ENCODE assay signal across 23 mouse cellular contexts in genomic region chr6:115945633-115946032, GRCm38 (mm10). TPM values are rescaled to one million over a fixed set of nuclear protein-coding genes. Genes with fewer than 3 reads are reported as not detected.
"Had no signal": no experiment of that assay in that cellular context is flagged by ENCODE, and none has a peak within 500 bp of the region (broad histone marks: within the 10 kb centered on the region; RNA-seq: fewer than 3 reads in every experiment).

No protein-coding gene starts in this region.

- ATAC-seq: liver, embryonic 12.5 days; midbrain, embryonic 15.5 days had no signal

- H3K9me3 ChIP-seq: liver, embryonic 12.5 days; megakaryocyte, embryonic 14.5 days; midbrain, embryonic 15.5 days; neural tube, embryonic 12.5 days had no signal

- H3K4me3 ChIP-seq: layer of hippocampus, adult 2 months; liver, embryonic 12.5 days; megakaryocyte, embryonic 14.5 days; midbrain, embryonic 15.5 days; neural tube, embryonic 12.5 days had no signal

- H3K4me1 ChIP-seq: neural tube, embryonic 12.5 days had no signal

- H3K27me3 ChIP-seq: liver, embryonic 12.5 days; midbrain, embryonic 15.5 days; neural tube, embryonic 12.5 days had no signal

- H3K36me3 ChIP-seq: liver, embryonic 12.5 days; midbrain, embryonic 15.5 days; neural tube, embryonic 12.5 days had no signal

- H3K4me2 ChIP-seq: liver, embryonic 12.5 days; lung, embryonic 14.5 days; midbrain, embryonic 11.5 days; midbrain, embryonic 15.5 days; neural tube, embryonic 12.5 days had no signal

- DNase-seq: kidney, adult 18-20 months; kidney, postnatal 10 days; kidney, postnatal 4 days; left cerebral cortex, postnatal 4 days; lung, embryonic 14.5 days; lung, postnatal 10 days; lung, postnatal 4 days; spleen, adult 18-20 months; thymus, adult 2 months; thymus, postnatal 25 days had no signal

- H3K9ac ChIP-seq: liver, embryonic 12.5 days; lung, embryonic 14.5 days; midbrain, embryonic 15.5 days; neural tube, embryonic 12.5 days had no signal

- H3K27ac ChIP-seq: layer of hippocampus, adult 2 months; liver, embryonic 12.5 days; midbrain, embryonic 15.5 days; neural tube, embryonic 12.5 days had no signal

RNA-seq across cellular contexts. Expression of gene H1foo, which starts 0.9 kb away (rescaled TPM):
- total RNA-seq: layer of hippocampus, adult 2 months; layer of hippocampus, postnatal 10 days; left cerebral cortex, postnatal 4 days; monocyte, adult 5-6 weeks had no signal
- polyA plus RNA-seq: kidney, embryonic 14.5 days; limb, embryonic 14.5 days; liver, embryonic 12.5 days; liver, embryonic 16.5 days; lung, embryonic 14.5 days; midbrain, embryonic 11.5 days; midbrain, embryonic 15.5 days; neural tube, embryonic 12.5 days; stomach, embryonic 14.5 days; urinary bladder, adult 2 months had no signal

RNA-seq across cellular contexts. Expression of gene Rho, which starts 14.1 kb away (rescaled TPM):
- total RNA-seq: monocyte, adult 5-6 weeks had no signal
- polyA plus RNA-seq: kidney, embryonic 14.5 days; liver, embryonic 12.5 days; liver, embryonic 16.5 days; midbrain, embryonic 11.5 days had no signal
